Mouse (Mus musculus) heart, embryonic 12.5 days (tissue): Measurements from ENCODE around the gene Ica1. TPM values are rescaled to one million over a fixed set of nuclear protein-coding genes. Genes with fewer than 3 reads are reported as not detected.

Source experiments
- ATAC-seq: fragments of 200-750 bp; cut with Nextera tagmentation; 2 replicates; pipeline ENCODE4 v1.8.0; 2017; ENCODE audit warnings: moderate TSS enrichment, moderate library complexity; ENCODE audit not compliant: insufficient number of reproducible peaks, low FRiP score
- H3K27ac ChIP-seq: fragments of 300-500 bp; sonication (generic); 2 replicates; pipeline ENCODE4 v1.5.1; 2016; ENCODE audit warnings: mild to moderate bottlenecking, moderate library complexity; ENCODE audit not compliant: poor library complexity, severe bottlenecking
- H3K27me3 ChIP-seq: fragments of 300-500 bp; sonication (generic); replicated peaks from 2 replicates; pipeline ENCODE4 v1.6.1; 2016; ENCODE audit warnings: mild to moderate bottlenecking, moderate library complexity
- H3K36me3 ChIP-seq: fragments of 300-500 bp; sonication (generic); 2 replicates; pipeline ENCODE4 v1.6.1; 2016; ENCODE audit warnings: mild to moderate bottlenecking, moderate library complexity
- H3K4me1 ChIP-seq: fragments of 300-500 bp; sonication (generic); replicated peaks from 2 replicates; pipeline ENCODE4 v1.6.1; 2016; ENCODE audit warnings: mild to moderate bottlenecking
- H3K4me2 ChIP-seq: fragments of 300-500 bp; sonication (generic); 2 replicates; pipeline ENCODE4 v1.6.1; 2016; ENCODE audit warnings: mild to moderate bottlenecking, moderate library complexity
- H3K4me3 ChIP-seq: fragments of 300-500 bp; sonication (generic); 2 replicates; pipeline ENCODE4 v1.5.1; 2016; ENCODE audit warnings: mild to moderate bottlenecking
- H3K9ac ChIP-seq: fragments of 300-500 bp; sonication (generic); 2 replicates; pipeline ENCODE4 v1.6.1; 2016; ENCODE audit warnings: mild to moderate bottlenecking, moderate library complexity
- H3K9me3 ChIP-seq: fragments of 300-500 bp; sonication (generic); replicated peaks from 2 replicates; pipeline ENCODE4 v1.6.1; 2016; ENCODE audit warnings: mild to moderate bottlenecking, moderate library complexity
- WGBS: fragments of 180-500 bp; shearing (Covaris S2); methylation state at CpG from one replicate; pipeline ENCODE4 v1.1.7; 2016; 5-methylcytosine and 5-hydroxymethylcytosine counted together
- polyA plus RNA-seq: library from polyadenylated mRNA; unstranded; fragments of >200 nt; fragmentation: Nextera tagmentation; extraction: Ambion mirVana; gene quantifications from 2 replicates; pipeline ENCODE4 v1.2.1, GENCODE M21; 2016

Ica1 gene
- polyA plus RNA-seq, 1 experiment from 2014 or later = 30.5 TPM

DNA sequence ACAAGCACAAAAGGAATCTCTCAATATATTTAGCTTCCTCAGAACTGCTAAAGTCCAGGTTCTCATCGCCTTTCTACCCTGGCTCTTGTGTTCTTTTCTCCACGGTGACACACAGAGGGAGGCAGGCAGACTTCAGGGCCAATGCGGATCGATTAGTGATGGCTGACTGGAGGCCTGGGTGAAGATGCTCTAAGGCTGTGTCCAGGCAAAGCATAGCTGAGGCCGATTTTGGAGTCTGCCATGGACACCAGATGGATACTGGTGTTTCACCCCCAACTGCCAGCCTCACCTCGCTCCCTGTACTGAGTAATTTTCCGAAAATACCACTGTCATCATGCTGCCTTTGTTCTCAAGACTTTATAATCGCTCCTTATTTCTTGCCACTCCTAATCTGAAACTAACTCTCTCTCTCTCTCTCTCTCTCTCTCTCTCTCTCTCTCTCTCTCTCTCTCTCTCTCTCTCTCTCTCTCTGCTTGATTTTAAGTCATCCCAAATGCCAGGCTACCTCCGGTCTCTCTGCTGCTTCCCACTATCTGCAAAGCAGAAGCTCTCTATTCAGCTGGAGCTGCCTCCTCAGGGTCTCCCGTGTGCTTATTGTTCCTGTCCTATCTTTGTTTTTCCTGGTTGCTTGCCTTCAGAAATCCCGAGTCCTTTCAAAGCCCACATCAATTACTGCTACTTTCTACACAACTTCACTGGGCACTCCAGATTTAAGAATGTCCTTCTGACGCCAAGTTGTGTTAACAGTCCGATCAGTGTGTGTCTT, 118.9 kb downstream of the Ica1 start:
- ATAC-seq = no peak
- H3K27ac ChIP-seq = peak overlapping the region; percentile 30; the same call in 1 of the 2 replicates
- no peaks in the 10 kb centered on the region for H3K27me3 ChIP-seq
- H3K36me3 ChIP-seq = peaks cover 4% of the 10 kb centered on the region; the same call in 1 of the 2 replicates
- H3K9me3 ChIP-seq = no peaks in the 10 kb centered on the region
- no peak overlapping the region for H3K9ac ChIP-seq
- H3K4me1 ChIP-seq = peaks cover 23% of the 10 kb centered on the region
- H3K4me3 ChIP-seq = no peak overlapping the region
- H3K4me2 ChIP-seq = peak overlapping the region; percentile 33
- 46% methylated on average over 13 of the region's 13 CpGs for WGBS

DNA sequence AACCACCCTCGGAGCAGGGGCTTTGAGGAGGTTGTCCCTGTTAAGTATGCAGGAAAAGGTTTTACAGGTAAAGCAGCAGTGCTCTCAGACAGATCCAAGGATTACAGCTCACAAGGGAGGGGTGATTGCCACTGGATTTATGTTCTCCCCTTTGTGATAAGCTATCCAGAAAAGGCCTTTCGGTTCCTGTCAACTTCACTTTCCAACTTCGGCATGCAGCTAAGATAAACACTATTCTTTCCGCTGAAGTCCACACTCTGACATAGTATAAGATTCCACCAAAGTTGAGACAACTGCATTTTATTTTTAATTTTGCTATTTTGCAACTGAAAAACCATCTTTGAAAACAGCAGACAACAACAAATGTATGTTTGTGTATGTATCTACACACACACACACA, 119.9 kb downstream of the Ica1 start:
- Histone ChIP-seq H3K4me1 (peaks cover 23% of the 10 kb centered on the region), H3K4me2 (0 out of 2 replicates have a peak overlapping the region, but pooled peaks have one; percentile 11), H3K36me3 (peaks cover 4% of the 10 kb centered on the region; the same call in 1 of the 2 replicates), H3K9ac (no peak overlapping the region), H3K4me3 (no peak overlapping the region), H3K27ac (no peak overlapping the region), H3K9me3 (no peaks in the 10 kb centered on the region), H3K27me3 (no peaks in the 10 kb centered on the region)
- ATAC-seq = no peak
- 26% methylated on average over 4 of the region's 4 CpGs for WGBS

GRCm38 (mm10) chr6:8657459-8657858, 120.8 kb downstream of the Ica1 start:
- no peaks in the 10 kb centered on the region for H3K27me3 ChIP-seq
- no peak for ATAC-seq
- H3K27ac ChIP-seq = no peak overlapping the region
- peaks cover 23% of the 10 kb centered on the region for H3K4me1 ChIP-seq
- H3K9ac ChIP-seq = no peak overlapping the region
- H3K4me3 ChIP-seq = no peak overlapping the region
- H3K4me2 ChIP-seq = no peak overlapping the region
- no peaks in the 10 kb centered on the region for H3K9me3 ChIP-seq
- H3K36me3 ChIP-seq = peaks cover 4% of the 10 kb centered on the region; the same call in 1 of the 2 replicates
- 79% methylated on average over 3 of the region's 3 CpGs for WGBS

- WGBS = 83% methylated on average over 2 of the region's 2 CpGs
- H3K9me3 ChIP-seq = no peaks in the 10 kb centered on the region
- no peak overlapping the region for H3K9ac ChIP-seq
Measured at GRCm38 (mm10) chr6:8655454-8655853, 122.8 kb downstream of the Ica1 start.

GRCm38 (mm10) chr6:8650413-8650812, 127.9 kb downstream of the Ica1 start:
- WGBS = 85% methylated on average over 7 of the region's 7 CpGs
- Histone ChIP-seq H3K9me3 (no peaks in the 10 kb centered on the region), H3K4me2 (no peak overlapping the region), H3K4me3 (no peak overlapping the region), H3K9ac (no peak overlapping the region), H3K27ac (no peak overlapping the region), H3K36me3 (0 out of 2 replicates have a peak, but pooled peaks cover 3% of the 10 kb centered on the region), H3K4me1 (peaks cover 7% of the 10 kb centered on the region), H3K27me3 (no peaks in the 10 kb centered on the region)
- ATAC-seq = no peak

More at GRCm38 (mm10) chr6:8655454-8655853, 122.8 kb downstream of the Ica1 start:
- peaks cover 6% of the 10 kb centered on the region; the same call in 1 of the 2 replicates for H3K36me3 ChIP-seq
- no peak for ATAC-seq
- no peak overlapping the region for H3K27ac ChIP-seq
- no peaks in the 10 kb centered on the region for H3K27me3 ChIP-seq
- H3K4me2 ChIP-seq = no peak overlapping the region
- H3K4me3 ChIP-seq = no peak overlapping the region
- H3K4me1 ChIP-seq = peaks cover 17% of the 10 kb centered on the region

DNA sequence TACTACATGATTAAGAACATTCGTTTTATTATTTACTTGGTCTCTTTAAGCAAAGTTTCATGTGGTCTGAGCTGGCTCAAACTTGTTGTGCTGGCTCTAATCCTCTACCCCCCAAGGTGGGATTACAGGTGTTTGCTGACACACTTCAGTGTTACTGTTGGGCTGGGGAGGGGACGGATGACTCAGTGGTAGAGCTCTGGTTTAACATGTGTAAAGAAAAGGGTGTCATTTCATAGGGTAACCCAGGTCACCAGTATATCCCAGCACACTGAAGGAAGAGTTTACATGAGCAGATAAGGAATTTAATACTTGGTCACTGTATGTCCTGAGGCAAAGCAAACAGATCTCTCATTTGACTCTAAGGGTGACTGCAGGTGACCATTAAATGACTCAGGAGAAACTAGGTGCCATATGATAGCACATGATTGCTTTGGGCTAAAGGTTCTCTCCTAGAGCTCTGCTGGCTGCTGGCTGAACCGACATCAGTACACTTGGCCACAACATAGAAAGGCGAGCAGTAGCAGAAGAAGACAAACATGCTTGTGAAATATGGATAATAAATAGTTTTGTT, 128.9 kb downstream of the Ica1 start:
- 70% methylated on average over 4 of the region's 4 CpGs for WGBS
- Histone ChIP-seq H3K27me3 (no peaks in the 10 kb centered on the region), H3K4me3 (no peak overlapping the region), H3K27ac (no peak overlapping the region), H3K9ac (no peak overlapping the region), H3K9me3 (no peaks in the 10 kb centered on the region), H3K4me1 (peaks cover 7% of the 10 kb centered on the region), H3K36me3 (0 out of 2 replicates have a peak, but pooled peaks cover 3% of the 10 kb centered on the region), H3K4me2 (no peak overlapping the region)
- no peak for ATAC-seq

DNA sequence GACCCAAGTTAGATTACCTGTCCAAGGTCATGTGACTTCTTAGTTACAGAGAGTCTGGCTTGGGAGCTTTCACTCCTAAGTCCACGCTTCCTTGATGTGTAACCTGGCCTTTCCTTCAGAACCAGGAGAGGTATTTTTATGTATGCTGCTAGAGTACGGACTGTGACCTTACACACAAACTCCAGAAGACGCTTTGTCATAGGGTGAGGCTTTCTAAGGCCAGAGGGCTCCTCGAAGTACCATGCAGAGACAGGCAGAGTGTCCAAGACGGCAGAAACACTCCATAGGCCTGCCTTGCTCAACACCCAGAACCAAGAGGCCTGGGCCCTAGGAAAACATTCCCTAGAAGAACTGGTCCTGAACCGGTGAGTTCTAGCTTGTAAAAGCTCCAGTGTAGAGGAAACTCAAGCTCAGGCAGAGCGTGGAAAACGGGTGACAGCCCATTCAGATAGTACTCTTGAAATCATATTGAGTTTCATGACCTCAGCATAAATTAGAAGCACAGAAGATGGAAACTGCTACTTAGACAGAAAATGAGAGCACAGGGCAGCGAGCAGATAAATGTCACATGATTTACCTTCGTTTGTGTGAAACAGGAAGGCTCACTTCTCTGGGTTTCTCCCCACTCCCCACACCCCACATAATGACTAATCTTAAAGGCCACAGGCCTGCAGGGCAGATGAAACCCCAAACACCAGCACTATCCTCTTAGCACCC, 129.9 kb downstream of the Ica1 start:
- no peaks in the 10 kb centered on the region for H3K27me3 ChIP-seq
- H3K36me3 ChIP-seq = 0 out of 2 replicates have a peak, but pooled peaks cover 3% of the 10 kb centered on the region
- H3K4me3 ChIP-seq = no peak overlapping the region
- peaks cover 7% of the 10 kb centered on the region for H3K4me1 ChIP-seq
- H3K9ac ChIP-seq = no peak overlapping the region
- 76% methylated on average over 10 of the region's 10 CpGs for WGBS
- no peak overlapping the region for H3K4me2 ChIP-seq
- H3K9me3 ChIP-seq = no peaks in the 10 kb centered on the region
- H3K27ac ChIP-seq = no peak overlapping the region
- ATAC-seq = no peak

GRCm38 (mm10) chr6:8647513-8648184, 130.6 kb downstream of the Ica1 start:
- Histone ChIP-seq H3K4me1 (peaks cover 7% of the 10 kb centered on the region), H3K9me3 (no peaks in the 10 kb centered on the region), H3K36me3 (peaks cover 4% of the 10 kb centered on the region; the same call in 1 of the 2 replicates), H3K4me2 (no peak overlapping the region), H3K9ac (no peak overlapping the region), H3K4me3 (no peak overlapping the region), H3K27ac (no peak overlapping the region), H3K27me3 (no peaks in the 10 kb centered on the region)
- ATAC-seq = no peak
- 44% methylated on average over 7 of the region's 7 CpGs for WGBS

DNA sequence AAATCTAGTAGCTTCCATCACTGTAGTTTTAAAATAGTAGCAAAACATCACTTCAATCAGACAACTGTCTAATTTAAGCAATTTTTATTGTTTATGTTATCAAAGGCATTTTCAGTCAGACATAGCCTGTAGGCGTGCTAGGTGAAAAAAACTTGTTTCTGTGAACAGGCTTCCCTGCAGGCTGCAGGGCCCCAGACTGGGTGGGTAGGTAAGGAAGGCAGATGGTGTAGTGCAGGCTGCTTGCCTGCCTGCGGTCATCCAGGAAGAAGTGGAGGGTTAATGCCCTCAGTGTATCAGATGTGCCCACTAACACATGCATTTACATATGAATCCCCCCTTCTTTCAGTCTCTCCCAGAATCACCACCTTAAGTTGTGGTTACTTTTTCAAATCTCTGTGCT, 132.6 kb downstream of the Ica1 start:
- no peak for ATAC-seq
- H3K27ac ChIP-seq = no peak overlapping the region
- no peak overlapping the region for H3K4me3 ChIP-seq
- H3K4me1 ChIP-seq = peaks cover 7% of the 10 kb centered on the region
- H3K9me3 ChIP-seq = no peaks in the 10 kb centered on the region
- H3K4me2 ChIP-seq = no peak overlapping the region
- H3K27me3 ChIP-seq = no peaks in the 10 kb centered on the region
- H3K9ac ChIP-seq = no peak overlapping the region
- peaks cover 8% of the 10 kb centered on the region; the same call in 1 of the 2 replicates for H3K36me3 ChIP-seq
- 63% methylated on average over 2 of the region's 2 CpGs for WGBS

DNA sequence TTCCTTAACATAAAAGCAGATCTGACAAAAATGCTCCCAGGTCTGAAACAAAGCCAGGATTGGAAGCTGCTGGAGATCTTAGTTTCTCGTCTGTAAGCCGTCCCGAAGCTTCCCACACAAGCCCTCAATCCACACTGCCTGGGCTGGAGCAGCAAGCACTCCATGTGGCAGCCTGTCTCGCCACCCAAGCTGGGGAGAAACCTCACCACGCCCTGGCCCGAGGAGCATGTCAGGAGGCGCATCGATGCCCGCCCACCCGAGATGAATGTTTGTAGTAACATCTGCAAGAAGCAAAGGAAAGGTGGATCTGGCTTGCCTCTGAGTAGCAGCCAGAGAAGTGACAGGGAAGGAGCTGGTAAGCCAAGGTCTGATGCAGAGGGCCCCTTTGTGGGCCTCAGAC, 133.6 kb downstream of the Ica1 start:
- no peak overlapping the region for H3K27ac ChIP-seq
- peaks cover 8% of the 10 kb centered on the region; the same call in 1 of the 2 replicates for H3K36me3 ChIP-seq
- H3K9ac ChIP-seq = no peak overlapping the region
- no peak for ATAC-seq
- peaks cover 7% of the 10 kb centered on the region for H3K4me1 ChIP-seq
- no peak overlapping the region for H3K4me2 ChIP-seq
- no peaks in the 10 kb centered on the region for H3K27me3 ChIP-seq
- 80% methylated on average over 10 of the region's 10 CpGs for WGBS
- no peaks in the 10 kb centered on the region for H3K9me3 ChIP-seq
- H3K4me3 ChIP-seq = no peak overlapping the region
